Mouse (Mus musculus): ENCODE measurements around the gene Dlx6. TPM values are rescaled to one million over a fixed set of nuclear protein-coding genes. Genes with fewer than 3 reads are reported as not detected.
A peak's percentile ranks its signal among the peaks of the same experiment; 100 is the strongest.

Dlx6 gene
- total RNA-seq, 2 experiments from 2014 or later = not detected

DNA sequence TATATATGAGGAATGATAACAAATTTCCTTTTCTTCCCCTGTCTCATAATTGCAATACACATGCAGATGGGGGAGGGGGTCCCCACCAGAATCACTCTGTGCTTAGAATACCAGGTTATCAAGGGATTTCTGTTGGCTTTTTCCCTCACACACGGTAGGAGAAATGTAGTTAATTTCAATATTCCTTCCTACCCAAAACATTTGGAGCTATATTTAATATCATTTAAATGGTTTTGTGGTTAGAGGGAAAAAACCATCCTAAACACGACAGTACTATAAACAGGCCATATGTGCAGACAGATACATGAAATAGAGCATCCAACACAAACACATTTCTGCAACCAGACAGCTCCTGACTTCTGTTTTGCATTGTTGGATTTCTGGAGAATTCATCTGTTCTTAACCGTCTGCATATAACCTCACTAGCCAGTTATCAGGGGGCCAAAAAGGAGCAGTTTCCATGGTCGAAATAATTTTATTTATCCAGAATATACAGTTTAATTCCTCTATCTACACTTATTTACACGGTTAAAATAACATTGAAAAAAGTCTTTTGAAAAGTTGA is 14.3 kb downstream of the Dlx6 start:
- DNase-seq = no peak

DNA sequence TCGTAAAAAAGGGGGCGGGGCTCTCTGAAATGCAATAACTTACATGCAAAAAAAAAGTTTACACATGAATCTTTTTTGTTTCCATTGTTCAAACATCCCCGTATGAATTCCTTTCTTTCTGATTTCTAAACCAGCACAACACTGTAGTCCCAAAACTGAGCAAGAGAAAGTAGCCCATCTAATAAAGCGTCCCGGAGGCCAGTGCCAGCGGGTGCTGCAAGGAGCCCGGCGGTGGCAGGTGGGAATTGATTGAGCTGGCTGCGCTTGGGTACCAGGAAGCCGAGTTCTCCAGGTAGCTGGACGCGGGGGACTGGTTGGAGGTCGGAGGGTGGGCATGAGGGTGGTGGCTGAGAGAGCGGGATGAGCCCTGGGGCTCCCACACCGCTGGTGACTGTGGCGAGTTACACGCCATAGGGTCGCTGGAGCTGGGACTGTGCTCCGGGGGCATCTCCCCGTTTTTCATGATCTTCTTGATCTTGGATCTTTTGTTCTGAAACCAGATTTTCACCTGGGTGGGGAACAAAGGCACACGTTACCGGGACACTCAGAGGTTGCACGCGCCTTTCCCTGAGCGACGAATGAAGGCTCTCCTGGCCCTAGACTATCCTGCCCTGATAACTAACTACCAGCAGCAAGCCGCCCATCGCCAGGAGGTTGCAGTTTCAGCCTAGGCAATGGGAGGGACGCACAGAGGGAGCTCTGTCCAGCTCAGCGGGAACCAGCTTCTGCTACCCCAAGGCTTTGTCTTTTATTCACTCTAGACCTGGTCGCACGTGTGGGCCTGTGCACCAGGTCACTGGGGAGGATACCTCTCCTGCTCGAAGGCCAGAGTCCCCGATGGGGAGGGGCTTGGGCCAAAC is 15.1 kb downstream of the Dlx6 start:
- DNase-seq = no peak

DNA sequence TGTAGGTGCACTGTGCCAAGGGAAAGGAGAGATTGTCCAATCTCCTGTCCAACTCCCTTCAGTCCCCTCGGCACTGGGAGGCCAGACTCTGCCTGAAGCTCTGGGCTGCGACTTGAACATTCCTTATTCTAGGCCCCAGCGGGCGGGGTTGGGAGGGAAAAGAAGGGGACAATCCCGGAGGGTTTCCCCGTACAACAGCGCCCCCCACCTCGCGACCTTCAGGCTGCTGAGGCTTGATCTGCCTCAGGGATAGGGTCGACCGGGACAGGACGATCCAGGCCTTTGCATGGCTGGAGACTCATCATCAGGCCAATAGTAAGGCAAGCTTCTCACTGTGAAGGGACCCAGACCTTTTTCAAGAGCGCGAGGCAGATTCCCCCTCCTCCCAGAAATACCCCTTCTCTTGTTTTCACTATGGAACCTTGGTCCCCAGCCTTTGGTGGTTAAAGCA is 15.7 kb downstream of the Dlx6 start:
- no peak for DNase-seq

DNA sequence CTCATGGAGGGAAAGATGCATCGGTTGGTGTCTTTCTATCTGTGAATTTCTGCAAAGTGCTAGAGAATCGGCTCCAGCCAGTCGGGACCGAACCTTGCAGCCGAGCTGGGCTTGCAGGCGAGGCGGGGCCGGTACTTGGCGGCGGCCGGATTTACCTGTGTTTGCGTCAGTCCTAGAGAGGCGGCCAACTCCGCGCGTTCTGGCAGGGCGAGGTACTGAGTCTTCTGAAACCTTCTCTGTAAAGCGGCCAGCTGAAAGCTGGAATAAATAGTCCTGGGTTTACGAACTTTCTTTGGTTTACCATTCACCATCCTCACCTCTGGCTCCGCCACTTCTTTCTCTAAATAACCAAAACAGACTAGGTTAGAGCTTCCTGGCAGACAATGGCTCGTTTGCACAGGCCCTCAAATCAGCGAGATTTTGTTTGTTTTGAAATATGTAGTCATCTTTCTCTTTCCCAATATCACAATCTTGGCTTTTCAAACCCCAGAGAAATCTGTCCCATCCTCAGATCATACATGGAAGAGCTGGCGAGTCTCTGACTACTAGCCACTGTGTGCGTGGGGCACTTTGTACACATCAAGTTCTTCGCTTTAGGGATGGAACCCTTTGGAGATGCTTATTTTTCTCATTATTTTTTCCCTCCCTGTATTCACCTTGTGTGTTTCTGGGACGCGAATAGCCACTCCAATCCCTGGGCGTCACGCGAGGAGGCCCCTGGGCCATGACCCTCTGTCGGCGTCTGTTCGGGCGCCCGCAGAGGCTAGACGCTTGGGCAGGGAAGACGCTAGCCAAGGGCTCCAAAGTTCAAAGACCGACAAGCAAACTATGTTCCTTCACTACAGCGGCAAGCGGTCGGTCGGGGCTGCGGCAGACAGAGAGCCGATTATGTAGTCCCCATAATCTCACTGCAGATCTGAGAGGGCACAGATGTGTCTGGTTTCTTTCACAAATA is 16.5 kb downstream of the Dlx6 start:
- DNase-seq = no peak

DNA sequence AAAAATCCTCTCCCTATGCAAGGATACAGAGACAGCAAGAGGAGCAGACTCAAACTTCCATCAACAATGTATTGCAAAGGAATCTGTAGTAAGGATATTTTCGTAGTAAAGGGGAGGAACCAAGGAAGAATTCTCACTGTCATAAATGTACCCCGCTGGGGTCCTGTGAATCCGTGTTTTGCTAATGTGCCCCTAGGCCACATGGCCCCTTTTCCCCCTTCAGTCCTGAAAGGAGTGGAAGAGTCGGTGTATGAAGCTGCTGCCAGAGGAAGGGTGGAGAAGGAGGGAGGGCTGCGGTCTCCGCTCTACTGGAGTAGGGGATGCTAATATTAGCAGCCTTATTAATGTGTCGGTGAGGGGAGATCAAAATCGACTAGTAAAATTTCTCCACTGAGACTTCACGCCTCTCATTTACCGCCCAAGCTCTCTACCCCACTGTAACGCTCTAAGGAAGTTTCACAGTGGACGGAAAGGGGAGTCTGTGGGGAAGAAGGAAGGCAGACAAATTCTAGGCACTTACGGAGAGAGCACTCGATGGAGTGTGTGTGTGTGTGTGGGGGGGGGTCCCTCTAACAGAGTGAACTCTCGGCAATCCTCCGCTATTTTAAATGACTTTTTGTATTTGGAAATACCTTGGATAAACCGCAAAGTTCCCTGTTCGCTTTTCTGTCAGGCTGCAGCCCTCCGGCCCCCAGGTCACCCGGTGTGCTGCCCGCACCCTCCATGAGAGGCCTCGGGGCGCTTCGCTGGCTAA is 17.4 kb downstream of the Dlx6 start:
- DNase-seq = no peak

DNA sequence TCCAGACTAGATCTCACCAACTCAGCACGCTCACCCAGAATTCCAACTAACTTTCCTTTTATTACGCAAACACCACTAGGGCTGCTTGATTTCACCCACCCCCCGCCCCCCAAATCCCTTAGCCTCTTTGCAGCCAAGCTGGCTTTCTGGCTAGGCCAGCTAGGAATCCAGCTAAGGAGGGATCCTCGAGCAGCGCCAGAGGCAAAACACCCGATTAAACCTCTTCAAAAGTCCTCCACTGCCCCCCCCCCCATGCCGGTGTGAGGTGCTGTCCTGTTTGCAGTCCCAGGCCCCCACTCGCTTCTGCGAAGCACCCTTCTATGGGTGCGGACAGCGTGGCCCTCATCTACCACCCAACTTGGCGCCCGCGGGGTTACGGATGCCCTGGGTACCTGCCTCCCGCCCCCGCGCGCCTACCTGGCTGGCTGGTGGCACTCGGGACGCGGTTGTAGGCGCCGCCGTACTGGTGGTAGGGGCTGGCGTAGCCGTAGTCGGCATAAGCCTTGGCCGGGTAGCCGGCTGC is 18.0 kb downstream of the Dlx6 start:
- DNase-seq = no peak

DNA sequence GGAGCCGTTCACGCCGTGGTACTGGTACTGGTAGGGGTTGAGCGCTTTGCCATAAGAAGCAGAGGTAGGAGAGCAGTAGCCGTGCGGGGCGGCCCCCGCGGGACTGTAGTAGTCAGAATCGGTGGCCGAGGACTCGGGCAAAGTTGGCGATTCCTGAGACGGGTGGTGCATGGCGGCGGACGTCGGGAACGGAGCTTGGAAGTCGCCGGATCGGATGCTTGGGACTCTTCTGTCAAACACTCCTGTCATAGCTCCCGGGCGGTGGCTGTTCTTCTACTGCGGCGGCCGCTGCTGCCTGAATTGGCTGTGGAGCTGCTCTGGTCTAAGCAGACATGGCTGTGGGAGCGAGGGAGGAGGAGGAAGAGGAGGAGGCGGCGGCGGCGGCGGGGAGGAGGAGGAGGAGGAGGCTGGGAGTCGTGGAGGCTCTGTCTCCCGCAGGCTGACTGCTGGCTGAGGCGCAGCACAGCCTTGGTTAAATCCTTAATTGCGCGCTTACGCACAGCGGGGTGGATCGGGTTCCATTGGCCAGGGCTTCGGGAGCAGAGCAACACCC is 18.6 kb downstream of the Dlx6 start, which contains the start of gene Dlx5:
TSS of gene Dlx5 (minus strand) at position 448 of the 553 bp plus-strand sequence.
- DNase-seq = peak; percentile 18

DNA sequence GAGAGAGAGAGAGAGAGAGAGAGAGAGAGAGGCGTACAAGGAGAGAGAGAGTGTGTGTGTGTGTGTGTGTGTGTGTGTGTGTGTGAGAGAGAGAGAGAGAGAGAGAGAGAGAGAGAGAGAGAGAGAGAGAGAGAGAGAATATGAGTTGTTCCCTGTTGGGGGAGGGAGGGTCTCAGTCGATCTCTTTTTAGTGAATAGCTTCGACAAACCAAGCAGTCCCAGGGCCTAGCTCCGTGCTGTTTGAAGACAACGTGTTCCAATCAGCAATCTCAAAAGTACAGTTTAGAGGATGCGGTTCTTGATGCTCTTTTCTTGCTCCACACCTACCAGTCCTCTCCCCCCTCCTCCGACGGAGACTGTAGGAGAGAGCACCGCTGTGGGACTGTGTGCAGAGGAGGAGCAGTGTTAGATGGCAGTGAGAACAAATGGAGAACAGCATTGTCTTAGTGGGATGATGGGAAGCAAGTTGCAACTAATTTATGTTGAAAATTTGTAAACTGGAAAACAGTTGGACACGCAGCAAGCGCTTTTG is 19.2 kb downstream of the Dlx6 start:
- DNase-seq = no peak

DNA sequence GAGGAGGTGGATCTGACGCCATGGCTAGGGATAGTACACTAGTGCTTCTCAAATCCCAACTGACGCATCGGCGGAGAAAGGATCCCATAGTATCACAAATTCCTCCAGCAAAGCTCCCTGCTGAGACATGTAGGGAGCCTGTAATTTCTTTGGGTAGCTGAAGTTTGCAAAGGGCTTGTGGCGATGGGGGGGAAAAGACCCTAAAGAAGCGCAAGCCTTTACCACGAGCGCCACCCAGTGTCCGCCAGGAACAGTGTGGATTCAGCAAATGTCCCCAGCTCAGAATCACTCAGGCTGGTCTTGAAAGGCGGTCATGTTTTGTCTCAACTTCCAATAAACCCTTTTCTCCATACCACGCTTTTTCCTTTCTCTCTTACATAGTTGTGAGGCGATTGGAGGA is 21.8 kb downstream of the Dlx6 start:
- DNase-seq = no peak

DNA sequence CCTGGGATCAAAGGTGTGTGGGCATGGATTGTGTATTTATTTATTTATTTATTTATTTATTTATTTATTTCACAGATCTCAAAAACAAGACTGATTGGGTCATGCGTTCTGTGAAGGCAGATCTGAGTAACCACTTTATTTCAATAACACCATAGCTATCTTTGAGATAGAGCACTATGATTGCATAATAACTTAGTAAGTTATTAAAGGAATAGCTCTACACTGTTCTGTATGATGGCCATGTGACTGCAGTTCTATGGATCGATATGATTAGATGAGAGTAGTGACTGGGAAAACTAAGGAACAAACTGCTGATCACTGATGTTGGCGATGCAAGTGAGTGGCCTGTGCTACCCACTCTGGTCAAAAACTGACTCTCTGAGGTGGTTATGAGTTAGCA is 23.1 kb downstream of the Dlx6 start:
- DNase-seq = no peak

DNA sequence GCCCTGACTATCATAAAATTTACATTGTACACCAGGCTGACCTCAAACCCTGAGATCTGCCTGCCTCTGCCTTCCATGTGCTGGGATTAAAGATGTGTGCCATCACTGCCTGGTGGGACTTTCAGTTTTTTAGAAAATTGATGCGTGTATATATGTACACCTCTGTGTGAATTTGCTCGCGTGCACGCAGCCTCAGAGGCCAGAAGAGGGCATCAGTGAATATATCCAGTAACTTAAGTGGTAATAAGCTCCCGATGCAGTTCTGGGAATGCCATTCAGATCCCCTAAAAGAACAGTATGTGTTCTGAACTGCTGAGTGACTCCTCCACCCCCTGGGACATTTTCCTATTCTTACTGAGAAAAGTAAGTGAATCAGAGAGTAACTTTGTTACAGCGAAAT is 26.9 kb downstream of the Dlx6 start:
- no peak for DNase-seq

DNA sequence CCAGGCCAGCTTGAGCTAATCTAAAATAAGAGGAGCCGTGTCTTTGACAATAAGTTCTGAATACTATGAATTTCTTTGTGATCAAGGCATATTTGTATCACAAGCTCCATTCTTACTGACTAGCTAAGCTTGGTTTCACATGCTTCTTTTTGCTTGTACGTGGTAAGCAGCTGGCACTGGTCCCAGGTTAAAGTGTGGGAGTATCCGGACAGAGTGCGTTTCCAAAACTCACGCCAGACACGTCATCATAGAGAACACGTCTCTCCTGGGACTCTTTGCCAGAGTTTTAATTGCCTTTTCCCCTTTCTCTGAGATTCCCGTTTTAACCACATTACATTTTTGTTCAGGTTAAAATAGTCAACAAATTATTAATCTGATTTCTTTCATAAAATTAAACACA is 46.5 kb downstream of the Dlx6 start:
- peak; percentile 55 for DNase-seq

DNA sequence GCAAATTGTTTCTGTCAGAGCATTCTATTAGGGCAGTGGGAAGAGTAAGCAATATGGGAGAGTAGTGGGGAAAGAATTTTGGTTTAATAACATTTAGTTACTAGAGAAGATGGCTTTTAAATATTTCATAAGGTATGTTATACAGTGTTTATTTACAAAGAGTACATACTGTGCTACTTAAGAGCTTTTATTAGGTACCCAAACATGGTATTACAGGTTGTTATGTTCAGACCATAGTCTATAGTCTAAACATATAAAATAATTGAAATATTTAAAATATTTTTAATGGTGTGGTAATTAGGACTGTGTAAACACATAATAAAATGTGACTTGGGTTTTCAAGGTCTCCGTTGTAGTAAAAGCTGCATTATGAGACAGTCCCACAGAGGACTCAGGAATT is 51.2 kb downstream of the Dlx6 start:
- DNase-seq = no peak

DNA sequence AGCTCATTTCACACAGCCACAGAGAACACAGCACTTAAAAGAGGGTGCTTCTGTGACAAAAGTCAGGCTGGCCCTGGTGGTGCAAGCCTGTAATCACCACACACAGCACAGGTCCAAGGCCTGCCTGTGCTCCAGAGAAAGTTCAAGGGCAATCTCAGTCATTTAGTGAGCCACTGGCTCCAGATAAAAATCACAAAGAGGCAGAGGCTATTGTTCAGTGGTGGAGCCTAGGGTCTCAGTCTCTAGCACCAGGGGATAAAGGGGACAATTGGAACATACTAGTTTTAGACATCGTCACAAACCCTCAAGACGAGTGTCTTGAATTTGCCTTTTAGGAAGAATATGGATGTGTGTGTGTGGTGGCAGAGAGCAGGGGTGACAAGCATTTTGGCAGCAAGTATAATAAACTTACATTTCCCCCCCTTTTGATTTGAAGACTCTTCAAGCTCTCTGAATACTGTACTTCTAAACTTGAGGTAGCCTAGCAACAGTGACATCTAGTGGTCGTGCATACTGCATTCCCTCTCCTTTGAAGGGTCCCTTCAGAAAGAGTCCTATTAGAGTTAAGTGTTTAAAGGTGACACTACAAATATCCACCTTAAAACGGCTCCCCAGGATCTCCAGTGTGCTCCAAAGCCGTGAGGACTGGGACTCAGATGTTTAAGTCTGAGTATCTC is 51.9 kb downstream of the Dlx6 start:
- DNase-seq = no peak

DNA sequence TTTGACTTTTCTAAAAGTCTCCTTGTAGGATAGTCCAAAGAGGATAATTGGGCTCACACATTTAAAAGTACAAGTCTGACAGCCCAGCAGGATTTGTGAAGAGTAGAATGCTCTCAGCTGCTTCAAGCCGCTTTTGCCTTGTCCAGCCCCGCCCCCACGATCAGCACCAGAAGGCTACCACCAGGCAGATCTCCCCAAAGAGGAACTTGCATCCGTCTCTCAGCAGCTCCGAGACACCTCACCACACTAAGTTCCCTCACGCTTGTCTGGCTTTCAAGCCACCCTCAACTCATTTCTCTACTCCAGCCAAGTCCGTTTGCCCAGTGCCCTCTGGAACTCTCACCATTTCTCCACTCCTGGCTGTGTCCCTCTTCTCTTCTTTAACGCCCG is 52.4 kb downstream of the Dlx6 start:
- DNase-seq = no peak

DNA sequence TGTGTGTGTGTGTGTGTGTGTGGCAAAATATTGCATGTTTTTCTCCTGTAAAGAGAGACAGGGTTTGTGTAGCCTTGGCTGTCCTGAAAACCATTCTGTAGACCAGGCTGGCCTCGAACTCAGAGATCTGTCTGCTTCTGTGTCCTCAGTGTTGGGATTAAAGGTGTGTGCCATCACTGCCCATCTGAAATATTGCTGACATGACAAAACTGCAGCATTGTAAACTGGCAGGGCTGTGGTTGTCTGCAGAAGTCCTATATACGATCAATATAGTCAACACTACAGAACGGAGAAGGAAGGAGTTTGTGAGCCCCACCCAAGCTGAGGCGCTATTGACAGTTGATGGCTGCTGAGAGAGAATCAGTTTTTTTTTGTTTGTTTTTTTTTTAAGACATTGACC is 54.2 kb downstream of the Dlx6 start:
- DNase-seq = no peak

Data from gastrocnemius, postnatal 25 days (tissue).